Comparison of ENCODE assay signal across 17 mouse cellular contexts in genomic region chr16:18409776-18410175, GRCm38 (mm10). TPM values are rescaled to one million over a fixed set of nuclear protein-coding genes. Genes with fewer than 3 reads are reported as not detected.
A peak's percentile ranks its signal among the peaks of the same experiment; 100 is the strongest.
DNase-seq lines count a peak whose midpoint lies in the region; ATAC-seq and TF ChIP-seq lines count a peak whose summit lies in the region.
"Had no signal": no experiment of that assay in that cellular context is flagged by ENCODE, and none has a peak within 500 bp of the region (broad histone marks: within the 10 kb centered on the region; RNA-seq: fewer than 3 reads in every experiment).

No protein-coding gene starts in this region.

- H3K27ac ChIP-seq in forebrain, embryonic 10.5 days, result peak overlapping the region; percentile 37
- no peak overlapping the region for H3K27ac ChIP-seq in forebrain, embryonic 14.5 days (ENCODE audit: low read depth, low read length)
- peak overlapping the region; percentile 45; the same call in 1 of the 2 replicates for H3K27ac ChIP-seq in hindbrain, embryonic 12.5 days
- H3K27ac ChIP-seq in hindbrain, embryonic 11.5 days (ENCODE audit: low read depth, low read length), result no peak overlapping the region
- H3K27ac ChIP-seq in liver, embryonic 12.5 days, result peak overlapping the region; percentile 27; the same call in 1 of the 2 replicates
- H3K27ac ChIP-seq in thymus, adult 2 months (ENCODE audit: control insufficient read depth, insufficient read depth, low read length), result no peak overlapping the region
- H3K27ac ChIP-seq: stomach, embryonic 15.5 days had no signal

- no peak for TF ChIP-seq CTCF in thymus, adult 2 months (IDR thresholded peaks at IDR 0.05; ENCODE audit: borderline replicate concordance, control insufficient read depth, extremely low read depth, insufficient read depth, low read length, poor library complexity)

- TF ChIP-seq POLR2A in thymus, adult 2 months (IDR thresholded peaks at IDR 0.05; ENCODE audit: control insufficient read depth, extremely low read depth, insufficient read depth, low read length, poor library complexity), result no peak

- 76% methylated on average over 4 of the region's 4 CpGs for WGBS in forebrain, embryonic 10.5 days
- WGBS in forebrain, embryonic 14.5 days, result 74% methylated on average over 4 of the region's 4 CpGs
- 64% methylated on average over 4 of the region's 4 CpGs for WGBS in hindbrain, embryonic 12.5 days
- 71% methylated on average over 4 of the region's 4 CpGs for WGBS in hindbrain, embryonic 11.5 days
- 79% methylated on average over 4 of the region's 4 CpGs for WGBS in liver, embryonic 12.5 days (ENCODE audit: insufficient replicate concordance)
- 94% methylated on average over 4 of the region's 4 CpGs for WGBS in thymus, adult 2 months

- no peak overlapping the region for H3K9ac ChIP-seq in forebrain, embryonic 14.5 days (ENCODE audit: low read length)
- H3K9ac ChIP-seq in hindbrain, embryonic 12.5 days, result no peak overlapping the region
- no peak overlapping the region for H3K9ac ChIP-seq in hindbrain, embryonic 11.5 days (ENCODE audit: low read depth, low read length)
- H3K9ac ChIP-seq in liver, embryonic 12.5 days, result no peak overlapping the region
- H3K9ac ChIP-seq: stomach, embryonic 15.5 days had no signal

- peaks cover 51% of the 10 kb centered on the region for H3K4me1 ChIP-seq in forebrain, embryonic 10.5 days
- H3K4me1 ChIP-seq in forebrain, embryonic 14.5 days (ENCODE audit: control insufficient read depth, insufficient read depth, low read length), result peaks cover 8% of the 10 kb centered on the region; the same call in 1 of the 2 replicates
- peaks cover 31% of the 10 kb centered on the region for H3K4me1 ChIP-seq in hindbrain, embryonic 12.5 days
- H3K4me1 ChIP-seq in hindbrain, embryonic 11.5 days (replicated peaks; ENCODE audit: control insufficient read depth, insufficient read depth, low read length), result no peaks in the 10 kb centered on the region; the same call in 1 of the 2 replicates
- H3K4me1 ChIP-seq in liver, embryonic 12.5 days, result peaks cover 32% of the 10 kb centered on the region
- peaks cover 31% of the 10 kb centered on the region for H3K4me1 ChIP-seq in thymus, adult 2 months (replicated peaks; ENCODE audit: control insufficient read depth, insufficient read depth, low read length)

- ATAC-seq in forebrain, embryonic 14.5 days, result no peak
- no peak for ATAC-seq in hindbrain, embryonic 12.5 days (ENCODE audit: low FRiP score)
- ATAC-seq in hindbrain, embryonic 11.5 days (ENCODE audit: low FRiP score), result no peak
- ATAC-seq in liver, embryonic 12.5 days, result no peak
- ATAC-seq: intestine, postnatal 0 days; lung, postnatal 0 days had no signal

- no peaks in the 10 kb centered on the region for H3K9me3 ChIP-seq in forebrain, embryonic 10.5 days
- H3K9me3 ChIP-seq in forebrain, embryonic 14.5 days (replicated peaks; ENCODE audit: control insufficient read depth, low read length), result no peaks in the 10 kb centered on the region
- H3K9me3 ChIP-seq in hindbrain, embryonic 12.5 days (replicated peaks), result no peaks in the 10 kb centered on the region
- H3K9me3 ChIP-seq in hindbrain, embryonic 11.5 days (ENCODE audit: control insufficient read depth, low read length), result no peaks in the 10 kb centered on the region
- H3K9me3 ChIP-seq in liver, embryonic 12.5 days (replicated peaks), result no peaks in the 10 kb centered on the region
- H3K9me3 ChIP-seq: stomach, embryonic 15.5 days had no signal

- H3K4me3 ChIP-seq in forebrain, embryonic 10.5 days, result no peak overlapping the region
- no peak overlapping the region for H3K4me3 ChIP-seq in forebrain, embryonic 14.5 days (ENCODE audit: low read depth, low read length)
- no peak overlapping the region for H3K4me3 ChIP-seq in hindbrain, embryonic 12.5 days
- no peak overlapping the region for H3K4me3 ChIP-seq in hindbrain, embryonic 11.5 days (ENCODE audit: low read depth, low read length)
- no peak overlapping the region for H3K4me3 ChIP-seq in liver, embryonic 12.5 days
- no peak overlapping the region for H3K4me3 ChIP-seq in thymus, adult 2 months (ENCODE audit: control insufficient read depth, insufficient read depth, low read length)
- H3K4me3 ChIP-seq: erythroblast, embryonic 14.5 days; stomach, embryonic 15.5 days had no signal

- H3K4me2 ChIP-seq in forebrain, embryonic 14.5 days (ENCODE audit: low read length), result no peak overlapping the region
- H3K4me2 ChIP-seq in hindbrain, embryonic 12.5 days (replicated peaks), result no peak overlapping the region
- no peak overlapping the region for H3K4me2 ChIP-seq in hindbrain, embryonic 11.5 days (replicated peaks; ENCODE audit: low read depth, low read length)
- no peak overlapping the region for H3K4me2 ChIP-seq in liver, embryonic 12.5 days
- H3K4me2 ChIP-seq: heart, embryonic 11.5 days; stomach, embryonic 15.5 days had no signal

- H3K27me3 ChIP-seq in forebrain, embryonic 10.5 days (ENCODE audit: poor library complexity, severe bottlenecking), result no peaks in the 10 kb centered on the region
- H3K27me3 ChIP-seq in forebrain, embryonic 14.5 days (replicated peaks; ENCODE audit: control insufficient read depth, insufficient read depth, low read length), result no peaks in the 10 kb centered on the region
- no peaks in the 10 kb centered on the region for H3K27me3 ChIP-seq in hindbrain, embryonic 12.5 days
- H3K27me3 ChIP-seq in hindbrain, embryonic 11.5 days (ENCODE audit: control insufficient read depth, insufficient read depth, low read length), result no peaks in the 10 kb centered on the region
- H3K27me3 ChIP-seq in liver, embryonic 12.5 days (replicated peaks), result no peaks in the 10 kb centered on the region
- H3K27me3 ChIP-seq in thymus, adult 2 months (ENCODE audit: control insufficient read depth, insufficient read depth, low read length), result no peaks in the 10 kb centered on the region
- H3K27me3 ChIP-seq: stomach, embryonic 15.5 days had no signal

- H3K36me3 ChIP-seq in forebrain, embryonic 10.5 days (replicated peaks), result peaks cover 83% of the 10 kb centered on the region
- H3K36me3 ChIP-seq in forebrain, embryonic 14.5 days (ENCODE audit: control insufficient read depth, insufficient read depth, low read length), result peaks cover 65% of the 10 kb centered on the region
- H3K36me3 ChIP-seq in hindbrain, embryonic 12.5 days, result peaks cover 44% of the 10 kb centered on the region
- H3K36me3 ChIP-seq in hindbrain, embryonic 11.5 days (ENCODE audit: control insufficient read depth, insufficient read depth, low read length), result peaks cover 8% of the 10 kb centered on the region; the same call in 1 of the 2 replicates
- H3K36me3 ChIP-seq in liver, embryonic 12.5 days, result peaks cover 91% of the 10 kb centered on the region
- no peaks in the 10 kb centered on the region; the same call in 1 of the 2 replicates for H3K36me3 ChIP-seq in thymus, adult 2 months (ENCODE audit: control insufficient read depth, insufficient read depth, low read length)

- no peak for DNase-seq in forebrain, embryonic 10.5 days (ENCODE audit: extremely low spot score, low spot score)
- no peak for DNase-seq in forebrain, embryonic 14.5 days (ENCODE audit: low spot score)
- no peak for DNase-seq in hindbrain, embryonic 11.5 days (ENCODE audit: low spot score)
- no peak for DNase-seq in liver
- peak; percentile 6 for DNase-seq in thymus, postnatal 4 days
- no peak for DNase-seq in thymus, adult 2 months
- DNase-seq: gastrocnemius, postnatal 14 days; heart, postnatal 36 days; kidney, postnatal 25 days; layer of hippocampus, adult 9-11 months had no signal

RNA-seq across cellular contexts. Expression of gene Txnrd2, which starts 16.4 kb away (rescaled TPM):
- polyA plus RNA-seq in forebrain, embryonic 10.5 days (2016; fragmentation: Nextera tagmentation; extraction: Ambion mirVana), result 31.6 and 35.1 TPM in 2 replicates
- polyA plus RNA-seq in forebrain, embryonic 14.5 days (2014; fragmentation: Nextera tagmentation; extraction: Ambion mirVana), result 22.0 and 23.5 TPM in 2 replicates
- polyA plus RNA-seq in hindbrain, embryonic 12.5 days (2016; fragmentation: Nextera tagmentation; extraction: Ambion mirVana), result 20.2 and 20.3 TPM in 2 replicates
- 22.2 and 23.8 TPM in 2 replicates for polyA plus RNA-seq in hindbrain, embryonic 11.5 days (2014; fragmentation: Nextera tagmentation; extraction: Ambion mirVana)
- 106 and 107 TPM in 2 replicates for polyA plus RNA-seq in liver, embryonic 12.5 days (2016; fragmentation: Nextera tagmentation; extraction: Ambion mirVana)
- 10.6 and 10.7 TPM in 2 replicates for polyA plus RNA-seq in thymus, adult 2 months (2012; rRNA removed)

RNA-seq across cellular contexts. Expression of gene Comt, which starts 16.9 kb away (rescaled TPM):
- 58.1 and 60.1 TPM in 2 replicates for polyA plus RNA-seq in forebrain, embryonic 10.5 days (2016; fragmentation: Nextera tagmentation; extraction: Ambion mirVana)
- 54.6 and 71.9 TPM in 2 replicates for polyA plus RNA-seq in forebrain, embryonic 14.5 days (2014; fragmentation: Nextera tagmentation; extraction: Ambion mirVana)
- 58.4 and 60.3 TPM in 2 replicates for polyA plus RNA-seq in hindbrain, embryonic 12.5 days (2016; fragmentation: Nextera tagmentation; extraction: Ambion mirVana)
- polyA plus RNA-seq in hindbrain, embryonic 11.5 days (2014; fragmentation: Nextera tagmentation; extraction: Ambion mirVana), result 49.6 and 53.9 TPM in 2 replicates
- polyA plus RNA-seq in liver, embryonic 12.5 days (2016; fragmentation: Nextera tagmentation; extraction: Ambion mirVana), result 113 and 120 TPM in 2 replicates
- 104 and 108 TPM in 2 replicates for polyA plus RNA-seq in thymus, adult 2 months (2012; rRNA removed)

Comparison
In these comparisons a context has a peak if more than half of its experiments do, and no peak if none do; other contexts are left out.
1. H3K27ac ChIP-seq: peak in forebrain, embryonic 10.5 days (single experiment), hindbrain, embryonic 12.5 days (single experiment) and liver, embryonic 12.5 days (single experiment); none in forebrain, embryonic 14.5 days (single experiment), hindbrain, embryonic 11.5 days (single experiment) and thymus, adult 2 months (single experiment).